Mouse (Mus musculus) forebrain, embryonic 16.5 days (tissue): Measurements from ENCODE around the gene Spata33. TPM values are rescaled to one million over a fixed set of nuclear protein-coding genes. Genes with fewer than 3 reads are reported as not detected.
"Not testable (repeated sequence)": the region's sequence is repeated elsewhere in the genome, so short reads cannot be mapped to it uniquely, and the experiment has no call there.

ENCODE experiments used
- ATAC-seq: fragments of 200-750 bp; cut with Nextera tagmentation; 2 replicates; pipeline ENCODE4 v1.8.0; 2017; ENCODE audit warnings: mild to moderate bottlenecking, moderate library complexity
- H3K27ac ChIP-seq: fragments of 300-500 bp; sonication (generic); 2 replicates; pipeline ENCODE4 v1.5.1; 2014; ENCODE audit warnings: low read length, control low read depth
- H3K27me3 ChIP-seq: fragments of 300-500 bp; sonication (generic); replicated peaks from 2 replicates; pipeline ENCODE4 v1.6.1; 2014; ENCODE audit warnings: low read length; ENCODE audit not compliant: control insufficient read depth, insufficient read depth
- H3K36me3 ChIP-seq: fragments of 300-500 bp; sonication (generic); 2 replicates; pipeline ENCODE4 v1.6.1; 2014; ENCODE audit not compliant: control insufficient read depth, insufficient read depth
- H3K4me1 ChIP-seq: fragments of 300-500 bp; sonication (generic); replicated peaks from 2 replicates; pipeline ENCODE4 v1.6.1; 2014; ENCODE audit warnings: low read length; ENCODE audit not compliant: control insufficient read depth, insufficient read depth
- H3K4me2 ChIP-seq: fragments of 300-500 bp; sonication (generic); 2 replicates; pipeline ENCODE4 v1.6.1; 2014; ENCODE audit warnings: mild to moderate bottlenecking, low read length, control low read depth
- H3K4me3 ChIP-seq: fragments of 300-500 bp; sonication (generic); replicated peaks from 2 replicates; pipeline ENCODE4 v1.5.1; 2014; ENCODE audit warnings: mild to moderate bottlenecking, low read length, control low read depth
- H3K9ac ChIP-seq: fragments of 300-500 bp; sonication (generic); replicated peaks from 2 replicates; pipeline ENCODE4 v1.6.1; 2014; ENCODE audit warnings: low read depth, low read length, control low read depth
- H3K9me3 ChIP-seq: fragments of 300-500 bp; sonication (generic); 2 replicates; pipeline ENCODE4 v1.6.1; 2016; ENCODE audit warnings: low read length; ENCODE audit not compliant: control insufficient read depth
- WGBS: fragments of 180-500 bp; shearing (Covaris S2); extraction: QIAGEN DNeasy Blood & Tissue Kit; methylation state at CpG from one replicate; pipeline ENCODE4 v1.1.7; 2014; 5-methylcytosine and 5-hydroxymethylcytosine counted together
- polyA plus RNA-seq: library from polyadenylated mRNA; unstranded; fragments of >200 nt; fragmentation: Nextera tagmentation; extraction: Ambion mirVana; gene quantifications from 2 replicates; pipeline ENCODE4 v1.2.1, GENCODE M21; 2015

Gene Spata33
- 5.9 and 6.3 TPM in 2 replicates for polyA plus RNA-seq

- Histone ChIP-seq H3K4me2 (peak within 1 kb of the TSS; percentile 92), H3K9ac (peak within 1 kb of the TSS; percentile 77), H3K36me3 (peaks cover 3% of the 10 kb centered on the region), H3K27ac (no peak within 1 kb of the TSS), H3K4me1 (peaks cover 15% of the 10 kb centered on the region), H3K4me3 (peak within 1 kb of the TSS; percentile 64), H3K9me3 (no peaks in the 10 kb centered on the region), H3K27me3 (no peaks in the 10 kb centered on the region; the same call in 1 of the 2 replicates)
- under 1% methylated on average over 75 of the region's 76 CpGs for WGBS
- peak; percentile 97 for ATAC-seq
These were observed at the start of gene Spata33, which contains the start of gene Chmp1a for GRCm38 (mm10) chr8:123212321-123213117. Gene Spata33 (plus strand): TSS chr8:123212832. Gene Chmp1a (minus strand): TSS chr8:123212763.

- Histone ChIP-seq H3K36me3 (no peaks in the 10 kb centered on the region), H3K4me3 (no peak overlapping the region), H3K27me3 (no peaks in the 10 kb centered on the region), H3K4me1 (no peaks in the 10 kb centered on the region), H3K9ac (no peak overlapping the region), H3K4me2 (no peak overlapping the region), H3K27ac (no peak overlapping the region), H3K9me3 (peaks cover 3% of the 10 kb centered on the region; the same call in 1 of the 2 replicates)
- ATAC-seq: no peak
- 87% methylated on average over 3 of the region's 3 CpGs for WGBS
These were observed 31.2 kb upstream of the Spata33 start for GRCm38 (mm10) chr8:123181391-123181790.

- no peak within 1 kb of the TSS for H3K4me2 ChIP-seq
- no peak within 1 kb of the TSS for H3K4me3 ChIP-seq
- no peaks in the 10 kb centered on the region for H3K36me3 ChIP-seq
- H3K9me3 ChIP-seq: no peaks in the 10 kb centered on the region
- H3K9ac ChIP-seq: no peak within 1 kb of the TSS
- no peak within 1 kb of the TSS for H3K27ac ChIP-seq
- no peaks in the 10 kb centered on the region for H3K27me3 ChIP-seq
- no peaks in the 10 kb centered on the region for H3K4me1 ChIP-seq
- 60% methylated on average over 19 of the region's 19 CpGs for WGBS
- ATAC-seq: no peak
These were observed 26.8 kb upstream of the Spata33 start, which contains the start of gene Dpep1 for GRCm38 (mm10) chr8:123185566-123186409. Gene Dpep1 (plus strand): TSS chr8:123186242.

- Histone ChIP-seq H3K4me2 (no peak overlapping the region), H3K27me3 (no peaks in the 10 kb centered on the region), H3K4me3 (no peak overlapping the region), H3K36me3 (no peaks in the 10 kb centered on the region), H3K9ac (no peak overlapping the region), H3K27ac (no peak overlapping the region), H3K9me3 (no peaks in the 10 kb centered on the region), H3K4me1 (no peaks in the 10 kb centered on the region)
- no peak for ATAC-seq
- WGBS: 84% methylated on average over 2 of the region's 2 CpGs
These were observed 24.6 kb upstream of the Spata33 start for GRCm38 (mm10) chr8:123188006-123188405.

GRCm38 (mm10) chr8:123188841-123189240 lies 23.8 kb upstream of the Spata33 start:
- Histone ChIP-seq H3K4me1 (no peaks in the 10 kb centered on the region), H3K4me3 (no peak overlapping the region), H3K9me3 (no peaks in the 10 kb centered on the region), H3K27ac (no peak overlapping the region), H3K4me2 (no peak overlapping the region), H3K36me3 (no peaks in the 10 kb centered on the region), H3K27me3 (no peaks in the 10 kb centered on the region), H3K9ac (no peak overlapping the region)
- WGBS: 80% methylated on average over 7 of the region's 7 CpGs
- ATAC-seq: no peak

- Histone ChIP-seq H3K27ac (no peak overlapping the region), H3K4me2 (no peak overlapping the region), H3K4me3 (no peak overlapping the region), H3K9me3 (no peaks in the 10 kb centered on the region), H3K36me3 (no peaks in the 10 kb centered on the region), H3K9ac (no peak overlapping the region), H3K4me1 (no peaks in the 10 kb centered on the region), H3K27me3 (no peaks in the 10 kb centered on the region)
- 1% methylated on average over 9 of the region's 9 CpGs for WGBS
- ATAC-seq: no peak; the same call in 1 of the 2 replicates
These were observed 22.0 kb upstream of the Spata33 start for GRCm38 (mm10) chr8:123190678-123191077.

GRCm38 (mm10) chr8:123191908-123192307 lies 20.7 kb upstream of the Spata33 start:
- Histone ChIP-seq H3K27me3 (no peaks in the 10 kb centered on the region), H3K4me2 (no peak overlapping the region), H3K36me3 (no peaks in the 10 kb centered on the region), H3K27ac (no peak overlapping the region), H3K4me1 (no peaks in the 10 kb centered on the region), H3K9ac (no peak overlapping the region), H3K4me3 (no peak overlapping the region), H3K9me3 (no peaks in the 10 kb centered on the region)
- no peak for ATAC-seq
- 55% methylated on average over 8 of the region's 8 CpGs for WGBS

GRCm38 (mm10) chr8:123193771-123194170 lies 18.9 kb upstream of the Spata33 start:
- WGBS: 89% methylated on average over 9 of the region's 9 CpGs
- H3K9ac ChIP-seq: no peak overlapping the region
- no peak overlapping the region for H3K4me2 ChIP-seq
- no peaks in the 10 kb centered on the region for H3K36me3 ChIP-seq
- no peak for ATAC-seq
- H3K27me3 ChIP-seq: no peaks in the 10 kb centered on the region
- H3K4me1 ChIP-seq: no peaks in the 10 kb centered on the region
- H3K27ac ChIP-seq: no peak overlapping the region
- no peaks in the 10 kb centered on the region for H3K9me3 ChIP-seq
- no peak overlapping the region for H3K4me3 ChIP-seq

GRCm38 (mm10) chr8:123197016-123197415 lies 15.6 kb upstream of the Spata33 start:
- H3K27me3 ChIP-seq, H3K4me3 ChIP-seq, H3K4me1 ChIP-seq, H3K27ac ChIP-seq, H3K36me3 ChIP-seq, H3K4me2 ChIP-seq, H3K9ac ChIP-seq, H3K9me3 ChIP-seq, ATAC-seq: not testable (repeated sequence)
- WGBS: 80% methylated on average over 5 of the region's 5 CpGs
